Mouse (Mus musculus) lung, adult 2 months (tissue): ENCODE measurements around the gene Gm45837.

Experiments used
- CTCF ChIP-seq: fragments of 200-500 bp; IDR thresholded peaks from 2 replicates; pipeline ENCODE4 v1.5.1; 2011; ENCODE audit warnings: mild to moderate bottlenecking, low read length, control low read depth; ENCODE audit not compliant: insufficient read depth
- POLR2A ChIP-seq: fragments of 200-500 bp; IDR thresholded peaks from 2 replicates; pipeline ENCODE4 v1.6.1; 2011; ENCODE audit warnings: low read depth, mild to moderate bottlenecking, control low read depth, low read length, borderline replicate concordance; ENCODE audit errors: extremely low read depth

DNA sequence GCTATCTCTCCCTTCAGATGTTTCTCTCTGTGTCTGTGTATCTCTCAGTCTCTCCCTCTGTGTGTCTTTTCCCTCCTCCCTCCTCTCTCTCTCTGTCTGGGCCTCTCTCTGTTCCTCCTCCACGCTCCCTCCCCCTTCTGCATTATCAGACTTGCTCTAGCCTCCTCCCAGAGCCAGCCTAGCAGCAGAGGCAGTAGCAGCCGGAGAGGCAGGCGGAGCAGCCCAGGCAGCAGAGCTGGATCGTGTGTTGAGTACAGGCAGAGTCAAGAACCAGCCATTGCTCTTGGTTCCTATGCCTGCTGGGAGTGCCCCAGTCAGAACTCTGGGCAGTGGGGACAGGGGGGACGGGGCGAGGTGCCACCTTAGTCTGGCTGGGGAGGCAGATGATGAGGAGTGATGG is 10.8 kb downstream of the Gm45837 start, which contains the start of gene Pde2a:
- TF ChIP-seq POLR2A (no peak), CTCF (no peak)
